Mouse (Mus musculus) ZHBTc4 (cell line): ENCODE measurements around the gene Rnf181.

ENCODE experiments used
- DNase-seq: peaks from one replicate; pipeline ENCODE4 v3.0.0-alpha.2; 2011; ENCODE audit warnings: low read depth, low spot score

The Rnf181 gene

DNA sequence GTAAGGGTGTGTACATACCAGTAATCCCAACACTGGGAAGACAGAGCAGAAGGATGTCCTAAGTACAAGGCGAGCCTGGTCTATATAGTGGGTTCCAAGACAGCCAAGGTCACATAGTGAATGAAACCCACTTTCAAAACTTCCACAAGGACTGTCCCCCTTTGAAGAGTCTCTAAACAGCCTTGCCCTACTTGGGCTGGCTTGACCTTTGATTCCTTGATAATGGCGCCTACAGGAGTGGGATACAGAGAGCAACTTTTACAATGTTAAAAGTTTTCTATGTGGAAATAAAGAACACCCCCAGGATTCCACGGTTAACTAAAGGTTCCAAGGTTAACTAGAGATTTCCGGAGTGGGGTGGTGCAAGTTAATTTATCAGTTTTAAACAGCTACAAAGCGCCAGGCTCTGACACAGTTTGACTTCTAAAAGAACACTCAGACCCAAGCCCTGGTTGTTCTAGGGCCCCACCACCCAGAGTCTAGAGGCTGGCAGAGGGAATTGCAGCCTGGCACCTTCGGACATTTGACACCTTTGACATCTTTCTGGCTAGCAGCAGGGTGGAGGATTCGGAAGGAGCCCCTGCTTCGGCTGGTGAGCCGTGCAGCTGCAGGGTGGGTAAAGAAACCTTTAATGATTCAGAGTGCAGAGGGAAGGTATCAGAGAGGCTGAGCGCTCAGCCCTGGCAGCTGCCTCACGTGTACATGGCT, 6.7 kb downstream of the Rnf181 start:
- DNase-seq: peak; percentile 73

GRCm38 (mm10) chr6:72359343-72359742, 7.4 kb downstream of the Rnf181 start:
- no peak for DNase-seq

- DNase-seq: no peak
Measured at GRCm38 (mm10) chr6:72358086-72358764, 8.5 kb downstream of the Rnf181 start.

DNA sequence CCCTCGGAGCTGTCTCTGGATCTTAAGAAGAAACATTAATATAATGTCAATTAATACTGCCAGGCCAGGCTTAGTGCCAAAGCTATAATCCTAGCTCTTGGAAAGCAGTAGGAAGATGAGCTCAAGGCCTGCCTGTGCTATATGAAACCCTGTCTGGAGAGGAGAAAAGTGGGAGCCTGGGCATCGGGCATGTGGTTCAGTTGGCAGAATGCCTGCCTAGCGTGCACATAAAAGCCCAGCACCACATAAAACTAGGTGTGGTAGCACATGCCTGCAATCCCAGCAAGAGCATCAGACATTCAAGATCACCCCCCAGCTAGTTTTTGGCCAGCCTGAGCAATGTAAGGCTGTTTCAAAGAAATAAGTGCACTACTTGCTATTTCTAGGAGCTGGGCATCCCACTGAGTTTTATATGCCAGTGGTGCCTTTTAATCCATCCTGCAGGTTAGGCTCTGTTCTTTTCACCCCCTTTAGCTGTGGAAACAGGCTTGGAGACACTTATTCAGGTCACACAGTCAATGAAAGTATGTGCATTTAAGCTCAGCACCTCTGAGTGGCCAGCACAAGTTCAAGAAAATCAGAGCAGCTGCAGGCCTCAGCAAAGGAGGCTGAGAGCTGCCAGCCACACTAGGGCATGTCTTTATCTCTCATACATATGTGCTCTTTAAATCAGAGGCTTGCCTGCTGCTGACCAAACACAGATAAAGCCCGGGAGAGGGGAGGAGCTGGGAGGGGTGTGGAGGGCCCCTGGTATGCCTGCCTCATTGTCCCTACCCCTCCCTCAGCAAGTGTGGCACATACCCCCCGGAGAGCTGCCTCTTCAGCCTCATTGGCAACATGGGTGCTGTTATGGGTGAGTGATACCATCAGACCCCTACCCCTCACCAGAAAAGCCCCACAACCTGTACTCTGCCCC, 9.3 kb downstream of the Rnf181 start:
- DNase-seq: no peak

DNA sequence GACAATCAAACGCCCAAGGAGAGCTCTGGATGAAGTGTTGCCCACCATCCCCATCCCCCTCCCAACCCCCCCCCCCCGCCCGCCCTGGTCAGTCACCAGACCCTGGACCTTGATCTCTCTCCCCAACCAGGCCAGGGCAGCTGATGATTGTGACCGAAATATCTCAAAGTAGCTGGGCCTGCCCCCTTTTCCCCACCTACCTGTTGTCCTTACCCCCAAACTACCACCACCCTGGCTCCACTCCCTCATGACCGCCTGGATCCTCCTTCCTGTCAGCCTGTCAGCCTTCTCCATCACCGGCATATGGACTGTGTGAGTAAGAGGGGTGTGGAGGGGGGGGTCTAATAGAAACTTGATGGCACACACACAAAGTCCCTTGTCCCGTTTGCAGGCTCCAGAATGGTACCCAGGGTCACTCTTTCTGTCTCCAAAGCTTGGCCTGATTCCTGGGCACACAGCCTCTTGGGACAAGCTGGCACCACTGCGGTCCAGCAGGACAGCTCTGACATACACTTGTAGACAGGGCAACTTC, 10.7 kb downstream of the Rnf181 start:
- DNase-seq: no peak

- DNase-seq: peak; percentile 99
Measured at GRCm38 (mm10) chr6:72355066-72355911, 11.5 kb downstream of the Rnf181 start, which contains the start of gene Tmem150a. TSS of gene Tmem150a (plus strand) at chr6:72355447.

- DNase-seq: no peak
Measured at GRCm38 (mm10) chr6:72354025-72354424, 12.7 kb downstream of the Rnf181 start.

DNA sequence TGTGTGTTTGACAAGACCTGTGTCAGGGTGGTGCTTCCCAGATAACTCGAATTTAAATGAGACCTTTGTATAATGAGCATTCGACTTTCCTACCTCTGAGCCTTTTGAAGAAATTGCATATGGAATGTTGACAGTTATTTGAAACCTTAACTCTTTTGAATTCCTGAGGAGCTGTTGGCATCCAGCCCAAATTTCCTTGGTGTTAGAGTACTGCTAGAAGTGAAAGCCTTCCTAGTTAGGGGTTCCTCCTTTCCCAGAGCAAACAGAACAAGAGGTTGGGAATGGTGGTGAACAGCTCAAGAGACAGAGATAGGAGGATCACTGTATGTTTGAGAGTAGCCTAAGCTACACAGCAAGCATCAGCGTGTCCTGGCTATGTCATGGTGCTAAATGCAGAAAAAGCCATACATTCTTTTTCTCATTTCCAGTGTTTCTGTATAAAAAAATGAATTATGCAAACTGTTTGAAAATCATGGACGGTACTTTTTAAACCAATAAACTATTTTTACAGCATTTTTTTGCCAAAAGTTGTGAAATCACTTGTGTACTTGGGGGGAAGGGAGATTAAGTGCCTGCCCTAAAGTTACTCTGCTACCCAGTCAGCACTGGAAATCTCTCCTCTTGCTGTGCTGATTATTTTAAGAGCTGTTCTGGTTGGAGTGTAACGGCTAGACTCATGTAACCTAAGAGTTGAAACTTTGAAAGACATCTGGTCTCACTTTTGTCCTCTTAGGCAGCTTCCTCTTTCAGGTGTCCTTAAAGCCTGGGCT, 13.9 kb downstream of the Rnf181 start:
- no peak for DNase-seq

DNA sequence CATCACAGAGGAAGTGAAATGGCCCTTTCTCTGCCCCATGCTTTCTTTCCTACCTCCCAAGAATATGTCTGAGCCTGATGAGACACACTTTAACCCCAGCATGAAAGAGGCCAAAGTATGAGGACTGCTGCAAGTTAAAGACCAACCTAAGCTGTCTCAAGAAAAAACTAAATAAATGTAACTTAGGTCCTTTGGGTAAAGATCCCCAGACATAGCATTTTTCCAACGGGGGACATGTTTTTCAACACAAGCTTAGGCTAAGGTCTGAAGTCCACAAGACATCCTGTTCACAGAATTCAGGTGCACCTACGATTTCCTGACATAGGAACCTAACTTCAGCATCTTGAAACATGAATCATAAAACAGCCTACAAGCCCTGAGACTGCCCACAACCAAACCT, 16.5 kb downstream of the Rnf181 start:
- DNase-seq: no peak

DNA sequence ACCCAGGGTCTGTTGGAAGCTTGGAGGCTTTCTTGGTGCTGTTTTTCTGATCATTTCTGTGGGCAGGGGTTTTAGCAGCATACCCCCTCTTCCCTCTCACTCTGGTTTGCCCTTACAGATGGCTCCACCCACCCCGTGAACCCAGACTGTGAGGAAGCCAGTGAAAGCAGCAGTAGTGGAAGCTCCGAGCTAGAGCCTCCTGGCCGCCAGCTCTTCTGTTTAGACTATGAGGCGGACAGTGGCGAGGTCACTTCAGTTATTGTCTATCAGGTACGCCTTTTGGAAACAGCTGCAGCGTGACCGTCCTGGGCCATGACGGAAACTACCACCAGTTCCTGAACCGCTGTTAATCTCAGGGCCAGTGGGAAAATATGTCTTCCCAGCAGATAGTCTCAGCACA, 18.3 kb downstream of the Rnf181 start:
- no peak for DNase-seq

DNA sequence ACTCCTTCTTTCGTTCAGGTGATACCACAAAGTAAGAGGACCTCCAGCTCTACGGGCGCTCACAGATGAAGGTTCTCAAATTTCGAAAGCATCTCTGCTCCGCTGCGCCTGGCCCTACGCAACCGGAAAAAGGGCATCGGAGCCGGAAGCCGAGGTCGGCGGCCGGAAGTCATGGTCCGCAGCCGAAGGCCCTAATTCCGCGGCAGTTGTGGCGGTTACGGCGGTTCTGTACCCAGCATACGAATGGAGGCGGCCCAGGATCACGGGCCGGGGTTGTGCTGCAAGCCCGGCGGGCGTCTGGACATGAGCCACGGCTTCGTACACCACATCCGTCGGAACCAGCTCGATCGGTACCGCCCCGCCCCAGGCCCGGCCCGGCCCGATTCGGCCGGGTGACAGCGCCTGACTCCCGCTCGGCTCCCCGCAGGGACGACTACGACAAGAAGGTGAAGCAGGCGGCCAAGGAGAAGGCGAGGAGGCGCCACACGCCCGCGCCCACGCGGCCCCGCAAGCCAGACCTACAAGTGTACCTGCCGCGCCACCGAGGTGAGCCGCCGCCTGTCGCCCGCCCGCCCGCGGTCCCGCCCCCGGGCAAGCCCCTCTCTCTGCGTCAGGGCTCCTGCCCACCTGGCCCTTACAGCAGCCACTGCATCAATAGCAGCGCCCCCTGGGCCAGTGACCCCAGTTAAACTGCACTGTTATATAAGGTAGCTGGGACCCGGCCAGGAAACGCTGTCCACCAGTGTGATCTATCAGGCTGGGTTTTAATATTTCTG, 19.4 kb downstream of the Rnf181 start, which contains the start of gene 0610030E20Rik:
Gene 0610030E20Rik (plus strand): TSS at position 152 of the 776 bp plus-strand sequence.
- peak; percentile 70 for DNase-seq

DNA sequence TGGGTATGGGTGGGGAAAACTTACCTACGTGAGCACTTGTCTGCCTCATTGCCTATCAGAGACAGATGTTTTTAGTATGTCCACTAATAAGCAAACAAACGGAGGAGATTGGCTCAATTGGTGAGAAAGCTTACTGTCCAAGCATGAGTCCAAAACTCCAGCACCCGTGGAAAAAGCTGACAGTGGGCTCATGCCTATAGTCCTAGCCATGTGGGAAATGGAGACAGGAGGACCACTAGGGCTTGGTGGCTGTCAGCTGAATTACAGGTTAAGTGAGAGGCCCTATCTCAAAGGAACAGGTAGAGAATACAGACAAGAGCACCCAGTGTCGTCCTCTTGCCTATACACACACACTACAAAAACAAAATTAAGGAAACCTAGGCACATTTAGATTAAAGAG, 20.5 kb downstream of the Rnf181 start:
- DNase-seq: no peak

GRCm38 (mm10) chr6:72345633-72346032, 21.1 kb downstream of the Rnf181 start:
- DNase-seq: no peak

DNA sequence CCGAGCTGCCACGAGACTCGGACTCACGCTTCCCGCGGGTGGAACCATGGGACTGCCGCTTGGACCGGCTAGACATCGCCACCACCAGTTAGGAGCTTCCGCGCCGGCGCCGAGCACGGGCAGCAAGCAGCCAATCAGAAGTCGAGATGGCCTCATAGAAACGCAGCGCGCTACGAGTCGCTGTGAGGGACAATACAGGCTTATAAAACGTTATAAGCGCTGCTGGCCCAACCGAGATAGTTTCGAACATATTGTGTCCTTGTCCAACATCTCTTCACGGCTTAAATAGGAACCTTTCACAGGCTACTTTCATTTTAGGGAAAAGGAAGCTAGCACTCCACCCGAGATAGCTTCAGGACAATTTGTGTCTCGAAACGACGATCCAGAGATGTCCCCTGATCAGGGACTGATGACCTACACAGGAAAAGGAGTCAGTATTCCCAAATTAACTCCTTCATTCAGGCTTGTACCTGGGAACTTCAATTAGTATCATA, 21.6 kb downstream of the Rnf181 start, which contains the start of gene Usp39:
Gene Usp39 (minus strand): TSS at position 111 of the 494 bp plus-strand sequence.
- peak; percentile 95 for DNase-seq

DNA sequence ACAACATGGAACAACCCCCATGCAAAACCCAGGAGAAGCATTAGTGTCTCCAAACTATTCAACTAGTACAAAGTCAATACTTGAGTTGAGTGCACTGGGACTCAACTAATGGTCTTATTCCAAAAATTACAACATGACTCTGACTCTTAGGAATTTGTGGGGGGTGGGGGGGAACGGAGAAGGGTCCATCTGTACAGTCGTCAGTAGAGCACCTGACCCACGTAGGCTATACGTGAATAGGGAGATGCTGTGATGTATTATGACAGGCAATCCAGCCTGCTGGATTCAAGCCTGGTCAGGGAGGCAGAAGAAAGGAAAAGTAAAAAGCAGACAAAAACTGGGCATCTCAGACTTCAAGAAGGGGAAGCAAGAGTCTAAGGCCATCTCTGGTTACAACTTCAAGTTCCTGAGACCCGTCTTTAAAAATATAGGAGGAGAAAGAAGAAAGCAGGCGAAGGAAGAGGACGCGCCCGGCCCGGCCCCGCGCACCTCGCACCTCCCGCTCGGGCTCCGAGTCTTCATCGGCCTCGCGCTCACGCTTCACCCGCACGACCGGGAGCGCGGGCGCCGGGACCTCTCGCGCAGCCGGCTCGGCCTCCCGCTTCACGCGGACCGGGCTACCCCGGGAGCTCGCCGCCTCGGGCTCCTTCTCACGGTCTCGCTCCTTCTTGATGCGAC, 22.2 kb downstream of the Rnf181 start:
- no peak for DNase-seq

DNA sequence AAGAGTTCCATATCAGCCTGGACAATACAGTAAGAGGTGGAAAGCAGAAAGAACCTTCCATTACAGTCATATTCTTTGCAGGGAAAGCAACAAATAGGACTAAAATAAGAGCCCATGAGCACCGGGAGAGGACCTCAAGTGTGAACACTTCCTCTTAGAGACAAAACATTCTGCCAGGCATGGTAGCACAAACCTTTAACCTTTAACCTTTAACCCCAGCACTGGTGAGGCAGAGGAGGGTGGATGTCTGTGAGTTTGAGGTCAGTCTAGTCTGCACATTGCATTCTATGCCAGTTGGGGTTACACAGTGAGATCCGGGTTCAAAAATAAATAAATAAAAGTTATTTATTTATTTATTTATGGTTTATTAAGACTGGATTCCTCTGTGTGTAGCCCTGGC, 26.3 kb downstream of the Rnf181 start:
- no peak for DNase-seq

DNA sequence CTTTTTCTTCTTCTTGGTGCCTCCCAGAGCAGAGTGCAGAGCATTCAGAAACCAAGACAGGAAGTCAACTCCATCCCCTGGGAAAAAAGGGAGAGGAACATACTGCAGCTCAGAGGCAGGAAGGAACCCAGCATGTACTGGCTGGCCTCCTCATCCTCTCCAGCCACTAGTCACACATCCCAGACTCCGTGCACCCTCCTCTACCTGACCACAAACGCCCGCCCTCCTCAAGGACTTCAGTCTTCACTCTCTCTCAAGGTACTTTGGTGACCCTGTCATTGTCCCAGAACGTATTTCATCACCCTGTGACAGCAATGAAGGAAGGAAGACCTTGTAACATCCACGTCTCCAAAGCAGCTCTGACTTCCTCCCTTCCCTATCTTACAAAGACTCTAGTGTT, 33.6 kb downstream of the Rnf181 start:
- no peak for DNase-seq

- DNase-seq: no peak
Measured at GRCm38 (mm10) chr6:72330133-72330532, 36.6 kb downstream of the Rnf181 start.
